Mouse (Mus musculus): ENCODE measurements around the gene Rtel1. TPM values are rescaled to one million over a fixed set of nuclear protein-coding genes. Genes with fewer than 3 reads are reported as not detected.
"Not testable (repeated sequence)": the region's sequence is repeated elsewhere in the genome, so short reads cannot be mapped to it uniquely, and the experiment has no call there.

The Rtel1 gene
- 10 to 100 TPM; 14.2 to 15.5 TPM for total RNA-seq (2021)
- long read RNA-seq, experiment 1, partial matches to known transcripts = 1 of 1 reads
- long read RNA-seq, experiment 1, other reads (novel, unspliced or antisense) = 0 of 1 reads
- long read RNA-seq, experiment 2, full-length matches to known transcripts = 1 of 4 reads
- long read RNA-seq, experiment 2, partial matches to known transcripts = 1 of 4 reads
- long read RNA-seq, experiment 2, other reads (novel, unspliced or antisense) = 2 of 4 reads

- peak; percentile 84 for DNase-seq
- intact Hi-C loops (cut with DNase I; ENCODE audit: low total_unique reads) = no loop called here
These were observed at the start of gene Rtel1 for GRCm38 (mm10) chr2:181319248-181320102. TSS of gene Rtel1 (plus strand) at chr2:181319739.

GRCm38 (mm10) chr2:181272092-181272491, 47.4 kb upstream of the Rtel1 start:
- intact Hi-C loops (cut with DNase I; ENCODE audit: low total_unique reads) = no loop called here
- no peak for DNase-seq

- no peak for DNase-seq
- intact Hi-C loops (cut with DNase I; ENCODE audit: low total_unique reads) = no loop called here
These were observed 45.7 kb upstream of the Rtel1 start for GRCm38 (mm10) chr2:181273829-181274228.

- intact Hi-C loops (cut with DNase I; ENCODE audit: low total_unique reads) = no loop called here
- DNase-seq = no peak
These were observed 44.9 kb upstream of the Rtel1 start for GRCm38 (mm10) chr2:181274639-181275038.

GRCm38 (mm10) chr2:181276766-181277165, 42.8 kb upstream of the Rtel1 start:
- no peak for DNase-seq
- intact Hi-C loops (cut with DNase I; ENCODE audit: low total_unique reads) = no loop called here

GRCm38 (mm10) chr2:181277866-181278265, 41.7 kb upstream of the Rtel1 start:
- intact Hi-C loops (cut with DNase I; ENCODE audit: low total_unique reads) = no loop called here
- DNase-seq = no peak

GRCm38 (mm10) chr2:181279968-181280367, 39.6 kb upstream of the Rtel1 start:
- no peak for DNase-seq
- intact Hi-C loops (cut with DNase I; ENCODE audit: low total_unique reads) = no loop called here

- DNase-seq = no peak
- intact Hi-C loops (cut with DNase I; ENCODE audit: low total_unique reads) = no loop called here
These were observed 32.8 kb upstream of the Rtel1 start for GRCm38 (mm10) chr2:181286629-181287337.

- intact Hi-C loops (cut with DNase I; ENCODE audit: low total_unique reads) = no loop called here
These were observed 32.1 kb upstream of the Rtel1 start for GRCm38 (mm10) chr2:181287338-181287957.

GRCm38 (mm10) chr2:181287958-181288350, 31.6 kb upstream of the Rtel1 start, which contains the start of gene Gmeb2:
TSS of gene Gmeb2 (minus strand) at chr2:181288035.
- intact Hi-C loops (cut with DNase I; ENCODE audit: low total_unique reads) = not testable (repeated sequence)

More at GRCm38 (mm10) chr2:181287338-181287957, 32.1 kb upstream of the Rtel1 start:
- DNase-seq = peak; percentile 88

GRCm38 (mm10) chr2:181288691-181289090, 30.8 kb upstream of the Rtel1 start:
- intact Hi-C loops (cut with DNase I; ENCODE audit: low total_unique reads) = no loop called here
- DNase-seq = no peak

More at GRCm38 (mm10) chr2:181287958-181288350, 31.6 kb upstream of the Rtel1 start, which contains the start of gene Gmeb2:
- DNase-seq = peak; percentile 93

GRCm38 (mm10) chr2:181290937-181291336, 28.6 kb upstream of the Rtel1 start:
- intact Hi-C loops (cut with DNase I; ENCODE audit: low total_unique reads) = no loop called here
- no peak for DNase-seq

- intact Hi-C loops (cut with DNase I; ENCODE audit: low total_unique reads) = no loop called here
- no peak for DNase-seq
These were observed 17.5 kb upstream of the Rtel1 start for GRCm38 (mm10) chr2:181302041-181302440.

- intact Hi-C loops (cut with DNase I; ENCODE audit: low total_unique reads) = no loop called here
- no peak for DNase-seq
These were observed 14.6 kb upstream of the Rtel1 start for GRCm38 (mm10) chr2:181304944-181305343.

- intact Hi-C loops (cut with DNase I; ENCODE audit: low total_unique reads) = no loop called here
- peak; percentile 11 for DNase-seq
These were observed 12.3 kb upstream of the Rtel1 start for GRCm38 (mm10) chr2:181307144-181307804.

GRCm38 (mm10) chr2:181312435-181312834, 7.1 kb upstream of the Rtel1 start:
- intact Hi-C loops (cut with DNase I; ENCODE audit: low total_unique reads) = no loop called here
- DNase-seq = no peak

- intact Hi-C loops (cut with DNase I; ENCODE audit: low total_unique reads) = no loop called here
These were observed 6.6 kb upstream of the Rtel1 start for GRCm38 (mm10) chr2:181313006-181313343.

GRCm38 (mm10) chr2:181313344-181314079, 6.0 kb upstream of the Rtel1 start:
- DNase-seq = peak; percentile 11
- intact Hi-C loops (cut with DNase I; ENCODE audit: low total_unique reads) = no loop called here

More at GRCm38 (mm10) chr2:181313006-181313343, 6.6 kb upstream of the Rtel1 start:
- DNase-seq = no peak
